Mouse (Mus musculus) mature B cell (primary cell): ENCODE measurements around the gene Tph1.

Experiments used
- in situ Hi-C: fragments of 300-500 bp; cut with MboI; formaldehyde crosslinking; loops from 2 replicates; pipeline ENCODE4 v1.14.3; 2019

Gene Tph1

DNA sequence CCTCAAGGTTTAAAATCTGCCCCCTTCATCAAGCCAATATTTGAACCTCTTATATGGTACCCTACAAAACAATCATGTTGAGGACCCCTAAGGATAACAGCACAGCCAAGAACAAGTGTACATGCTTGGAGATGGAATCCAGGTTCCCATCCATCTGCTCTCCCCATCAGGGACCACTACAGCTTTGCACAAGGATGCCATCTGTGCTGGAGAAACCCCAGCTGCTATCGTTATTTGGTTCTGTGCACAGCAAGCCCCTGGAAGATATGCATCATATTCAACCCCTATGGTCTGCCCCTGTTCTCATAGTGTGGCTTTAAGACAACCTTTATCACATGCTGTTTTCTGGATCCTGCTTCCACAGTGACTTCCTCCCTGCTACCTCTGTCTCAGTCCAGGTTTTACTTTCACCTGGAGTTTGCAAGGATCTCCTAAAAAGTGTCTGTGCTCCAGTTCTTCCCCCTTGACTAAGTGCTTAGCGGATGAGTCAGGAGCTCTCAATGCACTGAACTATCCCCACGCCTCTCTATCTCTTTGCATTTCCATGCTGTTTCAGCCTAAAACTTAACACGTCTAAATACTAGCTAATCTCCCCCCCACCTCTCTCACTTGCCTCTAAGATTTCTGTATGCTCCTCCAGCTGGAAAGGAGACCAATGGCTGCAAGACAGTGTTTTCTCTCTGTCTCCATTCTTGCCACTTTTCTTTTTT lies 23.8 kb downstream of the Tph1 start:
- in situ Hi-C loops: no loop called here

DNA sequence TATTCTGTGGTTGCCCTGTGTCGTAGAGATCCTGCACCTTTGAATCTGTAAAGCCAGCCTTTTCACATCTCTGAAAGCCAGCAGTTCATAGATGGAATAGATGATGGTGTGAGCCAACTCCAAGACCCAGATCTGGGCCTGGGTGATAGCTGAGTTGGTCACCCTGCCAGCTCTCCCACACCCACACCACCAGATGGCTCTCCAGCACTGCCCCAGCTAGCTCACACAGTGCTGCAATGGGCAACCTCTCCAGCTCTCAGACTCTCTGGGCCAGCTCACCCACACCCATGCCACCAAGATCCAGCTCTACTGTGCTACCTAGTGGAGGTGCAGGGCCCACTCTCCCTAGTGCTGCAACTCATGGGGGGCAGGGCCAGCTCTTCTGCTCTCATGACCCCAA lies 29.2 kb downstream of the Tph1 start:
- in situ Hi-C loops: no loop called here

DNA sequence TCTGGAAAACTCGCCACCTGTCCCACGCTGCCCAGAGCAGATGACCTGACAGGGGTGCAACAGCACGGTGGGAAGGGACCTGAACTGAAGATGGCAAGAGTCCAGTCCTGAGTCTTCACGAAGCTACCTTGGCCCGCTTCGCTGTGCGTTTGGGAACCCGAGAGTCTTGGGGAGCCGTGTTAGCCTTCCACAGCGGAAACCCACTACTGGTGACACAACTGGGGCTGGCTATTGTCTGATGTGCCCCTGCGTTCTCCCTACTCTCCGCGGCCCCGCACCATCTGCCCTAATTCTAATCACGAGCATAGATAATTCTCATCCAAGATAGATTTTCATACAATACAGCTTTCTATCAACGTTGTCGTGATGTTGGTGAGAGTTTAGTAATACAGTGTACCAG lies 32.3 kb downstream of the Tph1 start:
- in situ Hi-C loops: no loop called here

DNA sequence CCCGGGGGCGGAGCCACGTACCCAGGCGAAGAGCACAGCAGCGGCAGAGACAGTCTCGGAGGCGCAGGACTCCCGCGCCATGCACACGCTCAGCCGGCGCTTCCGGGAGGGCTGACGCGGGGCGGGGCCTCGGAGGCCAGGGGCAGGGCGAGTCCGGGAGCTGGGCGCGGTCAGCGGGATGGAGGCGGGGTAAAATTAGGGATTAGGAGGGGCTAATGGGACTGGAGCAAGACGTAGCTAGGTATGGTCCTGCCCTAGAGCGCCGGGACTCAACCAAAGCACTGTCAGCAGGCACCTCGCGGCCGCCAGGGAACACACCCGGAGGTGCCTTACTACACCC lies 32.7 kb downstream of the Tph1 start, which contains the start of gene Sergef:
Gene Sergef (minus strand): TSS at position 116 of the 340 bp plus-strand sequence.
- in situ Hi-C loops: no loop called here

DNA sequence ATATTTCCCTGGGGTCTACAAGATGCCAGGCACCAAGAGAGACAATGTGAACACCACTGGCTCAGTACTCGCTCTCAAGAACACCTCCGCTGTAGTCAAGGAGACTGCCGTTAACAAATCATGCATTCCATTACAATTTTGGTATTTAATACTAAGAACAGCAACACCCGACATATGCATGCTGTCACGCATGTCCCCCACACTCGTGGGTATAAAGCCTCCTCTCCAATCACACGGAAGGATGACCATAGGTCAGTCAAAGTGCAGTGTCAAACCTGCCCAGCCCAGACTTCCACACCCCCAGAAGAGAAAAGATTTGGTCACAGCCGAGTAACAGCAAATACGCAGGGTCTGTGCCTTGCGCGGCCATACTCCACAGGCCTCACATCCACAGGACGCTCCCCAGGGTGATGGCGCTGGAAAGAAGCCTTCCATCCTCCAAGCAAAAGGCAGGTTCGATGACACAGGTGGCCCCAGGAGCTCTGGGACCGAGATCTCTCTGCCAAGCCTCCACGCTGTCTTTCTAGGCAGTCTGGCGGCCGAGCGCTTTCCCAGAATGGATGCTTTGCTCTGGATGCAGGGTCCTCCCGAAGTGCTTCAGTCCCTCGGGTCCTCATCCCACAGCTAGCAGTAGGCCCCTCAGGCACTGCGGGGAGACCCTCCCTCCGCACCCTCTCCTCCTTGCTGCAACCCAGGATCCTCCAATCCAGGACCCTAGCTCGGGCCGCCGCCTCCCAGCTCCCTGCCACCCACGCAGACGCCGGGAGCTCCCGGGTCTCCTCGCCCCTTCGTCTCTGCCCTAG lies 33.2 kb downstream of the Tph1 start:
- in situ Hi-C loops: no loop called here

DNA sequence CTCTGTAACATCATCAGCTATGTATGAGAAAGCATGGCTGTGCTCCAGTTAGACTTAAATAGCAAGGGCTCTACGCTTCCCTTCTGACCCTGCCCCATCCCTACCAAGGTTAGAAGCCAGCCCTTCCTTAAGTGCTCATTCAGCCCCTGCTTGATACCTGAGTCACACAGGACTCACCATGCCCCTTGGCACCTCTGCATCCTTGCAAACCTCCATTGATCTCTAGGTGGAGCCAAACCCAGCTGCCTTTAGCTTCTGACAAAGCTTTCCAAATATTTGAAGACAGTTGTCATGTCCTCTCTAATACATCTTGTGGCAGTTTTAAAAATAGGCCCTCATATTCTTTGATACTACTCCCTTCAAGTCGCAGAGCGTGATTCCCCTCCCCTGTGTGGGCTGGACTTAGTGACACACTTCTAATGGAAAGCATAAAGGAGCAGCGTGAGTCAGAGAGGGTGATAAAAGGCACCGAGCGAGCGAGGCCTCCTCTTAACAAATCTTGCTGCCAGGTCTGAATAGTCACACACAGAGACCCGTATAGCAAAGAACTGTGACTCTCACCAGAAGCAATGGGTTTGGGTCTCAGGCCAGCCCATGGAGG lies 43.9 kb downstream of the Tph1 start:
- in situ Hi-C loops: no loop called here

DNA sequence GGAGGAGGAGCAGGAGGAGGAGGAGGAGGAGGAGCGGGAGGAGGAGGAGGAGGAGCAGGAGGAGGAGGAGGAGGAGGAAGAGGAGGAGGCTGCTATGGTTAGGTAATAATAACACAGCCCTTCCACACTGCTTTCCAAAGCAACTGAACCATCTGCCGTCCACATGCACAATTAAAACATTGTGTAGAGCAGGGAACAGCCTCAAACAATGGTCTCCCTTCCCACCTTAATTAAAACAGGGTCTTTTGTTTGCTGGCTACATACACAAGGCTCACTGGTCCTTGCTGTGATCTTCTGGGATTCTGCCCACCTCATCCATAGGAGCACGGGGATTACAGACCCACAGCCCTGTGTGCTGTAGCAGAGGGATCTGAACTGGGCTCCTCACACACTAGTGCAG lies 48.4 kb downstream of the Tph1 start:
- in situ Hi-C loops: no loop called here

DNA sequence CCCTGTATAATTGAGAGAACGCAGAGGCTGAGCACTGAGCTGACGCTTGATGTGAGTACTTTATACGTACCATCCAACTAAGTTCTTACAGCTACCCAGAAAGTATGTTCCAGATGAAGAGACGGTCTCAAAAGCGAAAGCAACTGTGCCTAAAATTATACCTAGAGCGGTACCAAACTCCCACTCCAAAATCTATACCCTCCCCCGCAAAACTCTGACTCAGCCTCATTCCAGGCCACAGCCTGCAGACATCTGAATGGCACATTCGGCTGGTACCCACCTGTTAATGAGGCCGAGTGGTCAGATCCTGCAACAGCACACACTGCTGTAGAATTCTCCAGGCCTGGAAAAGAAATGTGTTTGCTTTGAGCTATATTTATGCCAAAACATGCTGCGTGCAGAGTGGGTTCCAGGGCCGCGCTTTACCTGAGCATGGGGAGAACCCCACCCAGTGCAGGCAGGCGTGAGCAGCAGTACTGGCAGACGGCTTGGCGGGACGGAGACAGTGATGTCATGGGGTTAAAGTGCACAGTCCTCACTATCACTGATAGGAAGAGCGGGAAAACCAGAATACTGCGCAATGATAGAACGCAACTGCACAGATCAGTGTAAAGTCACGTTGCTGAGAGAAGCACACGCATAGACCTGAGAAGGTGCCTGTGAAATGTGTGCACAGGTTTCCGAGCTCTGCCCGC lies 53.8 kb downstream of the Tph1 start:
- in situ Hi-C loops: no loop called here

DNA sequence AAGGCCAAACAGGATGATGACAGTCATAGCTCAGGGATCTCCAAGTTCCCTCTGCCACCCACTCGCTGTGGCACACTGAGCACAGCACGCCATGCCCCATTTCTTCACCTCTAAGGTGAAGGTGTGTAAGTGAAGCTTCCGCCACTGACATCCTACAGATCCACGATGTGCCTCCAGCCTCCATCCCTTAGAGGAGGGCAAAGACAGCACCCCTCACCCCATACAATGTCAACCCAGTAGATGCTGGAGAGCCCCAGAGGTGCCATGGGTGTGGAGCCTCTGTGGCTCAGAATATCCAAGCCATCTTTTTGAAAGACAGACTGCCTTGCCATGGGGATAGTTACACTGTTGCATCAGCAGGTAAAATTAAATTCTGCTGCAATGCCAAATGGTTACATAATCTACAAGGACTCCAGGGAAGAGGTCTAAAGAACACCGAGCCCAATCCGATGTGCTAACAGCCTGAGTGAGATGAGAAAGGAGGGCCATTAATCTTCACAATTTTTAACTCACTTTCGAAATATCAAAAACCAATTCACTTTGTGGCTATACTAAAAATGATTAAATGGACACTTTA lies 55.8 kb downstream of the Tph1 start:
- in situ Hi-C loops: no loop called here

DNA sequence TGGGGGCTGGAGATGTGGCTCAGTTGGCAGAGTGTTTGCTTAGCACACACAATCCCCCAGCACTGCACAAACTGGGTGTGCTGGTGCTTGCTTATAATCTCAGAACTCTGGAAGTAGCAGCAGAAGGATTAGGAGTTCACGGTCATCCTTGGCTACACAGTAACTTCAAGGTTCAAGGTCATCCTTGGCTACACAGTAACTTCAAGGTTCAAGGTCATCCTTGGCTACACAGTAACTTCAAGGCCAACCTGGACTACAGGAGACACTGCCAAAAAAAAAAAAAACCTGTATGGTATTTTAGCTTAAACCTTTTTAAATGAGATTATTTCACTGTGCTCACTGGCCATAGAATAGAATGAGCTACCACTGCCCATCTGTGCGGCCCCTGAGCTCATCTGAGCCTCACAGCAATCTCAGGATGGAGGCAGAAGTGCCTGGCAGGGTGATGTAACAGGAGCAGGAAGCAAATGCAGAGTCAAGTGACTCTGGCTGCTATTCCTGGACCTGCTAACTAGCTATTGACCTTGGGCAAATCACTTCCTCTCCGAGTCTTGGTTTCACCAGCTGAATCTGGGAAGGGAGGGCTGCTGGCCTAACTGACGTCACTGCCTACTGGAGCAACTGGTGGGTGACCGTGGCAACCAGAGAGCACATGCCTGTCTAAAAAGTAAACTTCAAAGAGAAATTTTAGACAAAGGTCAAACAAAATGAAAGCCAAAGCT lies 56.9 kb downstream of the Tph1 start:
- in situ Hi-C loops: no loop called here

DNA sequence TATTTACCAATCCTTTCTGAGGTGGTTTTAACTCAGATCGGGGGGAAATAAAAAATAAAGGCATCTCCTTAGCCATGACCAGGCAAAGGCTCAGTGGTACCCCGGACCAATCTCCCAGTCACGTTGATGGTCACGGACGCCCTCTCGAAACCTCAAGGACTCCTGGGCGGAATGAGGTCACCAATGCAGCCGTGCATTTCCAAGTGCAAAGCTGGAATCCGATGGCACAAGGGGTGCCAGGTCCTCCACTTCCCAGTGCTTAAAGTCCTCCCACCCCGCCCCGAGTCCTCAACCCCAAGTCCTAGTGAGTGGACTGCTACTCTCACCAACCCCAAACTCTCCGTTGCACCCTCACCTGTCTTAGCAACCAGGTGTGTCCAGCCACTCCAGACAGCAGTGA lies 58.1 kb downstream of the Tph1 start:
- in situ Hi-C loops: no loop called here

DNA sequence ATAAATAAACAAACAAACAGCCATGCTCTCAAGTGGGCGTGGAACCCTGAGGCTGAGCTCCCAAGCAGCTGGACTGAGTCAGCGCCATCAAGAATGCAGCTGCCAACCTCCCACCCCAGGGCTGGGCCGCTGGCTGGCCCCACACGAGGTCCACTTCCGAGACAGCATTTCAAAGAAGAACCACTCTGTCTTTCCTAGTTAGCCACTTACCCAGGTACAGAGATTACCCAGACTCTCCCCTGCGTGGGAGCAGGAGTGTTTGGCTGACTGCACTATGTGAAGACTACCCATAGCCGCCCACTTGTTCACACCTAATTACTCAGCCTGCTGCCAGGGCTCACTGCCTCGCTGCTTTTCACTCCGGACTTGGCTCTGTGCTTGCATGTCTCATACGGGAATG lies 59.2 kb downstream of the Tph1 start:
- in situ Hi-C loops: no loop called here

DNA sequence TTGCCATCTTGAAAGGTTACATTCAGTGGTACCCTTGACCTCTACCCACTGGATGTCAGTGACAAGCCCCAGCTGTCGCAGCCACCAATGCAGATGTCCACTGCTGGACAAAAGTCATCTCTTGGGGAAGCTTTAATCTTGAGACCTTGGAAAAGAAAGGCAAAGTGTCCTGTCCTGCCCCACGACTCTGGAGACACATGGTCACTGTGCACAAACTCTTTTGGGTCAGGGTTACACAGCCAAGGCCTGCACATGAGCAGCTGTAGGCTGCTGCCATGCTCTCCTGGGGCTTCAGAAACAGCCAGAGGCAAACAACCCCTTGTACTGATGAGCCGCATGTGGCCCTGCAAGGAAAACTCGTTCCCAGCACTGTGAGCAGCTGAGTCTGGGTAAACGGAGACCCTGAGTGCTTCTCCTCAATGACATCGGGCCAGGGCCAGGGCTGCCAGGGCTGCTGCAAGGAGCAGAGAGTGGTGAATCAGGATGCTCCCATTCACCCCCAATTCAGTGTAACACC lies 59.9 kb downstream of the Tph1 start:
- in situ Hi-C loops: no loop called here

DNA sequence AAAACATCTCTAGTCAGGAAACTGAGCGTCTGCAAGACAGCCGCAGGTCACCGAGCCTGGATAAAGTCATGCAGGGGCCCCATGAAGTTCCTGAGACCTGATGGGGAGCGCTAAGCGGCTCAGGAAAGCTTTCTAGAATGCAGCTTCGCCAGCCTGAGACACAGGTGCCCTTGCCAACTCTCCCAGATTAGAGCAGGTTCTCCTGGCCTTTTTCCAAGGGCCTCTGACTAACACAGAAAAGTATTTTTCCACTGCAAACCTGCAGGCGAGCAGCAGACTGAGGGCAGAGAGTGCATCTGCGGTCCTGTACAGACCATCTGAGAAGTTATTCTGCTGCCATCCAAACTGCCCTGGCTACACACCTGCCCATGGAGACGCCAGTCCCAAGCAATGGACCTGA lies 60.4 kb downstream of the Tph1 start:
- in situ Hi-C loops: no loop called here

DNA sequence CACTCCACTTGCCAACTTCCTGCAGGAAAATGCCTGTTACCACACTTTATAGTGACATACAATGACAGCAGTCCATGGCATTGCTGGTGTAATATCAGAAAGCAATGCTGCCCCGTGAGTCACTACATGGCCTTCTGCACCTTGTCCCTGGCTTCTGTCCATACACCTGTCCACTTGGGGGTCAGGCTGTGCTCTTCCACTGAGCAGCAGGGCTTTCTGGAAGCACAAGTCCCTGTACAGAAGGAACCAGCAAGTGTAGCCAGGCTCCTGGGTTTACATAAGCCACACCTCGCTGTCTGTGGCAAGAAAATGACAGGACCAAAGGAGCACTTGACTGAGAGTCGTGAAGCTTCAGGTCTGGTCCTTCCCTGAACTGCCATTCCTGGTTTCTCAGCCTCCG lies 63.0 kb downstream of the Tph1 start:
- in situ Hi-C loops: no loop called here

DNA sequence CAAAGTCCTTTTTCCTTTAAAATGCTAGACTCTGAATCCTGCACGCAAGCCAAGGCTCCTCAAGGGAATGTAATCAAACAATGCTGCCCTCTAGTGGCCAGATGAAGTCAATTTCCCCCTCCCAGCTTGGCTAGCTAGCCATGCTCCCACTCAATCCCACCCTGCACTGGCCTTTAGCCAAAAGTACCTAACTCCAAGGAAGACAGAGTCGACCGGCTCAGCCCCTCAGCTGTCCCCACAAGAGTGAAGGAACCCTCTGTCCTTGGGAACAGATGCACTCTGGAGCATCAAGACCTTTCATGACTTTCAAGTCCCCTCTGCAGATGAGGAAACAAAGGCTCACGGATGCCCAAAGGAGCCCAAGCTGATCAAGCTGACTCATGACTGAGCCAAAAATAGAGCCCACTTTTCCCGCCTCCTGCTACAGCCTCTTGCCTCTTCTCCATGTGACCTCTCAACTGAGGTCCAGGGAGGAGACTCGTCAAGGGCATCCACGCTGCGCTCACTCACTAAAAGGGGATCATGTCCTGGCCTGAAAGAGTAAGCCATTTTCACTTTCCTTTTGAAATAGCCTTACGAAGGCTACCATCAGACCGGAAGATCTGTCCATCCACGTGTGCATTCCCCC lies 64.8 kb downstream of the Tph1 start:
- in situ Hi-C loops: no loop called here

DNA sequence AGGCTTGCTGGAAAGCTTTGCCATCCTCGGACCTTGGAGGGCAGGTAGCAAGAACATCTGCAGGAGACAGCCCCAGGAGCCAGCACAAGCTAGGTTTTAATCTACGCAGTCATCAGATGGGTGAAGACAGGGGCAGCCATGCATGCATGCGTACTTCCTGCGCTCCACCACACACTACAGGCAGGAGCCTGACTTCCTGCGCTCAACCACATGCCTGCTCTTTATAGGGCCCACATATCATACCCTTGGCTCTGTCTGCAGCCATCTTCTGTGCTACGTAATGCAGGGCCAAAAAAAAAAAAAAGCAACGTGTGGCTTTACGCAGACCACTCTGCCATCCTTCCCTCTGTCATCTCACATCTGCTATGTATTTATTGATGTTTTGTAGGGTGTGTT lies 65.3 kb downstream of the Tph1 start:
- in situ Hi-C loops: no loop called here

DNA sequence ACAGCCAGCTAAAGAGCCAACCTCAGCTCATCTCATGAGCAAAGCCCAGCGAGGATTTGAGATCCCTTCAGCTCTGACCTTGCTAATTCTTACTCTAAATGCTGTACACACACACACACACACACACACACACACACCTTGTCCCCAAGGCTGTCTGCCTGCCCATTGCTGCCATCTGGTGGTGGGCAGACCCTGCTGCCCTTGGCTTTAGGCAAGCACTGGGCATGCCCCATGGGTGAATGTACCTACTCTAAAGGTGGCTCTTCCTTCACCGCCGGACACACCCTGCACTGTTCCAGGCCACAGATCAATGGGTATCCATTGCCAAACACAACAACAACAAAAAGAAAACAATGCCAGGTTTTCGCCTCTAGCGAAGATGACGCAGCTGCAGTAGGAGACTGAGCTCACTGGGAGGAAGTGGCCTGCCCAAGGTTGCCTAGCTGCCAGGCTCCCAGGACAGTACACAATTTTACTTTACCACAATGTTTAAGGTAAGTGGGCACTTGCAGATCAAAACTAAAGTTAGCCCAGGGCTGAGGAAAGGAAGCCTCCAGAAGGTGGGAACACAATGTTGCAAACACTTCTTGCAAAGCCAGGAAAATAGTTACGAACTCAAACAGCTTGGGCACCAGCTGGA lies 65.8 kb downstream of the Tph1 start:
- in situ Hi-C loops: no loop called here

DNA sequence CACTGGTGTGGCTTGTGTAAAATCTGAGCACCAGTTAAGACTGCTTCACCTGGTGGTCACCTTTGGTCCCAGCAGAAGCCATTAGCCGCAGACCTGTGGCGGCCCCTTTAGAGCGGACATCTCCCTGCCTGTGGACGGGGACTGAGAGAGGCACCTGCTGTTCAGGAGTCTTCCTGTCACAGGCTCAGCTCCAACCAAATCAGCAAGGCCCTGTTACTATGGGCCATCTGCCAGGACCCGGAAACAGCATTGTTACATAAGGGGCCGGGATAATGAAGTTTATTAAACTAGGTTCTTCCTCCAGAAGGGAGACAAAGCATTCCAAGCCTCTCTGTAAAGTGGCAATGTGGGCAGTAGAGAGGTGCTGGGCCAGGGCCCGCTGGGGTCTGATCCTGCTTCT lies 69.3 kb downstream of the Tph1 start:
- in situ Hi-C loops: loop anchor here (5.0 kb wide), 1 partner anchor 211 kb away; no protein-coding TSS in a partner anchor

DNA sequence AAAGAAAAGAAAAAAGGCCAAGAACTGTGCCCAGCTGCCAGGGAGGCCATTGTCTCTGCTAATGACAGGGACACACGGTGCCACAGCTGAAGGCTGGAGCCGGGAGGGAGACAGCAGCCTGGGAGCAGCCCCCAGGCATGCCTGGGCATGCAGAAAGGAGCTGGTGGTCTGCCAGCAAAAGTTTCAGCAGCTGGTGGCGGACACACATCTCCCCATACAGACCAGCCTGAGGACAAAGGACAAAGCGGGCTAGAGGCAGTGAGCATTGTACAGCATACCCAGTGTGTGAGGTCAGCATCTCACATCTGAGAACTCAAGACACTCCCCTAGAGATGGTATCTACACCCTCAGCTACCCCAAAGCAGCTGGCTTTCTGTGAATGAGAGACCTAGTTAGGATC lies 70.3 kb downstream of the Tph1 start:
- in situ Hi-C loops: loop anchor here (5.0 kb wide), 1 partner anchor 210 kb away; no protein-coding TSS in a partner anchor
